Mouse (Mus musculus) c-Kit-positive CD71-positive TER-119-positive erythroid progenitor cells, embryonic 14.5 days (primary cell): ENCODE measurements around the gene Gnaq.
"Not testable (repeated sequence)": the region's sequence is repeated elsewhere in the genome, so short reads cannot be mapped to it uniquely, and the experiment has no call there.

Source experiments
- DNase-seq: peaks from one replicate; pipeline ENCODE4 v3.0.0-alpha.2; 2013; ENCODE audit warnings: low spot score

Gene Gnaq

GRCm38 (mm10) chr19:16147446-16147845 lies 14.8 kb downstream of the Gnaq start:
- no peak for DNase-seq

- DNase-seq, result no peak
These were observed 16.5 kb downstream of the Gnaq start for GRCm38 (mm10) chr19:16149094-16149493.

- no peak for DNase-seq
These were observed 17.7 kb downstream of the Gnaq start for GRCm38 (mm10) chr19:16150328-16150727.

GRCm38 (mm10) chr19:16153851-16154250 lies 21.2 kb downstream of the Gnaq start:
- no peak for DNase-seq

- DNase-seq, result no peak
These were observed 21.8 kb downstream of the Gnaq start for GRCm38 (mm10) chr19:16154480-16154879.

- DNase-seq, result no peak
These were observed 24.5 kb downstream of the Gnaq start for GRCm38 (mm10) chr19:16157120-16157519.

- no peak for DNase-seq
These were observed 28.1 kb downstream of the Gnaq start for GRCm38 (mm10) chr19:16160759-16161158.

GRCm38 (mm10) chr19:16161222-16161621 lies 28.6 kb downstream of the Gnaq start:
- no peak for DNase-seq

- DNase-seq, result not testable (repeated sequence)
These were observed 31.8 kb downstream of the Gnaq start for GRCm38 (mm10) chr19:16164396-16164795.

- DNase-seq, result no peak
These were observed 34.6 kb downstream of the Gnaq start for GRCm38 (mm10) chr19:16167185-16167584.

GRCm38 (mm10) chr19:16168192-16168591 lies 35.6 kb downstream of the Gnaq start:
- no peak for DNase-seq

- no peak for DNase-seq
These were observed 36.1 kb downstream of the Gnaq start for GRCm38 (mm10) chr19:16168653-16169198.

GRCm38 (mm10) chr19:16170724-16171123 lies 38.1 kb downstream of the Gnaq start:
- no peak for DNase-seq

- no peak for DNase-seq
These were observed 41.1 kb downstream of the Gnaq start for GRCm38 (mm10) chr19:16173721-16174120.

GRCm38 (mm10) chr19:16176426-16176825 lies 43.8 kb downstream of the Gnaq start:
- DNase-seq, result no peak

GRCm38 (mm10) chr19:16177139-16177727 lies 44.6 kb downstream of the Gnaq start:
- DNase-seq, result no peak

- DNase-seq, result no peak
These were observed 48.6 kb downstream of the Gnaq start for GRCm38 (mm10) chr19:16181258-16181657.

- DNase-seq, result no peak
These were observed 49.3 kb downstream of the Gnaq start for GRCm38 (mm10) chr19:16181852-16182475.

- DNase-seq, result no peak
These were observed 51.1 kb downstream of the Gnaq start for GRCm38 (mm10) chr19:16183592-16184365.

GRCm38 (mm10) chr19:16186984-16187383 lies 54.4 kb downstream of the Gnaq start:
- DNase-seq, result no peak

GRCm38 (mm10) chr19:16187952-16188351 lies 55.3 kb downstream of the Gnaq start:
- no peak for DNase-seq

- no peak for DNase-seq
These were observed 56.6 kb downstream of the Gnaq start for GRCm38 (mm10) chr19:16189066-16189765.
